Mouse (Mus musculus): ENCODE results near the gene Gdf15. TPM values are rescaled to one million over a fixed set of nuclear protein-coding genes. Genes with fewer than 3 reads are reported as not detected.

The Gdf15 gene
- polyA plus RNA-seq, 1 experiment, result 5.4 TPM

DNA sequence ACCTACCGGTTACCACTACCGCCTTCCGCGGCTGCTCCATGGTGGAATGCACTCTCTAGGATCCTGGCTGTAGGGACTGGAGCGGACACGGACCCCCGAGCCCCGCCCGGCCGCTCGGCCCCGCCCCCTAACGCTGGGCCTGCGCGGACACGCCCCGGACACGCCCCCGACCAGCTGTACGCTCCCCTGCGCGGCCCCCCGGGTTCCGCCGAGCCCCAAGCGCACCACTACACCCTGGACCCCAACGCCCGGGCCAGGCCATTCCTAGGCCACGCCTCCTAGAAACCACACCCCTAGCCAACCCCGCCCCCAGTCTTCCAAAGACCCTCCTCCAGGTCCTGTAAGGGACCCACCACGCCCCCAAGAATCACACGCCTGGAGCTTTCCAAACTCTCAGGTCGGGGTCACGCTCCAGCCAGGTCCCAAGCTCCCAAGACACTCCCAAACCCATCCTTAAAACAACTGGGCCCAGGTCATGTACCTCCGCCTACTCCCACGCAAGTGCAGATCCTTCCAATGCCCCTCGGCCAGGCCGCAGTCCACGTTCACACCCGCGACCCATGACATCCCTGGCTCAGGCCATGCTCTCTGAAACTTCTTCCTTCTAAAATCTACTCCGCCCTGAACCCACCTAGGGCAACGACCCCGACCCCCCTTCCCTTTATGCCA lies 27.5 kb upstream of the Gdf15 start:
- peak; percentile 90 for DNase-seq
- H3K4me1 ChIP-seq (ENCODE audit: control insufficient read depth, insufficient read depth, low read length), result peaks cover 3% of the 10 kb centered on the region
- WGBS, result 3% methylated on average over 44 of the region's 44 CpGs
- TF ChIP-seq POLR2A (IDR thresholded peaks at IDR 0.05; ENCODE audit: borderline replicate concordance, extremely low read depth, low read depth, low read length) (peak; percentile 81; the same call in 1 of the 2 replicates), CTCF (IDR thresholded peaks at IDR 0.05; ENCODE audit: insufficient read depth, low read length) (no peak)
- peak overlapping the region; percentile 91 for H3K4me3 ChIP-seq (replicated peaks; ENCODE audit: extremely low read depth, low read depth, low read length)

GRCm38 (mm10) chr8:70658897-70659603 lies 26.8 kb upstream of the Gdf15 start:
- TF ChIP-seq CTCF (IDR thresholded peaks at IDR 0.05; ENCODE audit: insufficient read depth, low read length) (no peak), POLR2A (IDR thresholded peaks at IDR 0.05; ENCODE audit: borderline replicate concordance, extremely low read depth, low read depth, low read length) (no peak)
- peak overlapping the region; percentile 91 for H3K4me3 ChIP-seq (replicated peaks; ENCODE audit: extremely low read depth, low read depth, low read length)
- H3K4me1 ChIP-seq (ENCODE audit: control insufficient read depth, insufficient read depth, low read length), result peaks cover 3% of the 10 kb centered on the region
- DNase-seq, result no peak
- 2% methylated on average over 31 of the region's 31 CpGs for WGBS

DNA sequence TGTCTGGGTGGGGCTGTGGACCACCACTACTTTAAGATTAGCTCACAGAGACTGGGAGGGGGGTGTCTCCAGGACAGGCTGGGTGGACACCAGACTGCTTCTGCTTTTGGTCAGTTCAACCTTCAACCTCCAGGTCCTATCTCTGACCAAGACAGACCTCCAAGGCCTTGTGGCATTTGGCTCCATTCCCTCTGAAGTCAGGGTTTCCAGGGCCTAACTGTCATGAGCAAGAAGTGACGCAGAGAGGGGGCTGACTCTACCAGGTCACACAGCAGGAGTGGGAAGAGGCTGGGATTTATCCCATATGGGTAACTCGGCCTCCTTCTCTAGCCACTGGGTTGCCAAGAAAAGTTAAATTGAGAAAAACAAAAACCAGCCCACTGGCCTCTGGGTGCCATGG lies 25.5 kb upstream of the Gdf15 start:
- Histone ChIP-seq H3K4me3 (replicated peaks; ENCODE audit: extremely low read depth, low read depth, low read length) (no peak overlapping the region), H3K4me1 (ENCODE audit: control insufficient read depth, insufficient read depth, low read length) (peaks cover 7% of the 10 kb centered on the region)
- no peak for TF ChIP-seq CTCF (IDR thresholded peaks at IDR 0.05; ENCODE audit: insufficient read depth, low read length)
- no peak for TF ChIP-seq POLR2A (IDR thresholded peaks at IDR 0.05; ENCODE audit: borderline replicate concordance, extremely low read depth, low read depth, low read length)
- no peak for DNase-seq
- WGBS, result 84% methylated on average over 2 of the region's 2 CpGs

DNA sequence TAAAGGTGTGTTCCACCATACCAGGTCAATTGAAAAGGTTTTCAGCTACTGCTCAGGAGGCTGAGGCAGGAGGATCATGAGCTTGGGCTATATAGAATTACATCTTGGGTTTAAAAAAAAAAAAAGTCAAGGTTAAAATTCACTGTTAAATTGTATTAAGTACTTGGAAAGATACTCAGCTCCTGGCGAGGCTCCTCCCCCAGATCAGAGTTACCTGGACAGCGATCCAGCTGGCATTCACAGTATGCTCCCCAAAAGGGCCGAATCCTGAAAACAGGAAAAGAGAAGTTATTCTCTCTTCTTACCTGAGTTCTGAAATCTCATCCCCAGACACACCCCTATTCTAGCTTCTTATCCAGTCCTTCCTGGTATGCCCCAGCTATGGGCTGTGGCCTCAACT lies 25.0 kb upstream of the Gdf15 start:
- no peak overlapping the region for H3K4me3 ChIP-seq (replicated peaks; ENCODE audit: extremely low read depth, low read depth, low read length)
- 88% methylated on average over 3 of the region's 3 CpGs for WGBS
- H3K4me1 ChIP-seq (ENCODE audit: control insufficient read depth, insufficient read depth, low read length), result peaks cover 7% of the 10 kb centered on the region
- DNase-seq, result no peak
- TF ChIP-seq CTCF (IDR thresholded peaks at IDR 0.05; ENCODE audit: insufficient read depth, low read length), result no peak
- no peak for TF ChIP-seq POLR2A (IDR thresholded peaks at IDR 0.05; ENCODE audit: borderline replicate concordance, extremely low read depth, low read depth, low read length)

DNA sequence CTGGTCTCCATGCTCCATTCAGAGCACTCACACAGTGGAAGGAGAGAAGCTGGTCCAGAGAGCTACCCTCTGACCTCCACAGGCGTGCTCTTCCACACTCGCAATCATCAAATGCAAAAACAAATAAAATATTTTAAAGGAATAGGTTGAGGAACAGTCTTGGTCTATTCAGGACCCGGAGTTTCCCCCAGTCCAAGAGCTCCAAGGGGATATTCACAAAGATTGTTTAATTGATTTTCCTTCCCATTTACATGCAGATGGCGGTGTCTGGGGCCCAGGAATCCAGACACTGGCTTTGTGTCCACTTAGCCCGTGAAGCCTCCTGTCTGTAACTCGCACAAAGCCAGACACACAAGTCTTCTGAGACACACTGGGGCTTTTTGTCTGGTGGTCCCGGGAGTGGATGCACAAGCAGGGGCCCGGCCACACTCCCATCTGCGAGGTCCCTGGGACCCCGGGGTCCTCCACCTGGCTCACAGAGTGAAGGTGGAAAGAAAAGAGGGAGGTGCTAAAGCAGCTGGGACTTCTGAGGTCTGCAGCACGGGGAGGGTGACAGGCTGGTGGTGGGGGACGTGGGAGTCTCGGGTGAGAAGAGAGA lies 24.0 kb upstream of the Gdf15 start:
- no peak for DNase-seq
- WGBS, result 80% methylated on average over 13 of the region's 13 CpGs
- no peak overlapping the region for H3K4me3 ChIP-seq (replicated peaks; ENCODE audit: extremely low read depth, low read depth, low read length)
- peaks cover 7% of the 10 kb centered on the region for H3K4me1 ChIP-seq (ENCODE audit: control insufficient read depth, insufficient read depth, low read length)
- TF ChIP-seq CTCF (IDR thresholded peaks at IDR 0.05; ENCODE audit: insufficient read depth, low read length) (no peak), POLR2A (IDR thresholded peaks at IDR 0.05; ENCODE audit: borderline replicate concordance, extremely low read depth, low read depth, low read length) (no peak)

DNA sequence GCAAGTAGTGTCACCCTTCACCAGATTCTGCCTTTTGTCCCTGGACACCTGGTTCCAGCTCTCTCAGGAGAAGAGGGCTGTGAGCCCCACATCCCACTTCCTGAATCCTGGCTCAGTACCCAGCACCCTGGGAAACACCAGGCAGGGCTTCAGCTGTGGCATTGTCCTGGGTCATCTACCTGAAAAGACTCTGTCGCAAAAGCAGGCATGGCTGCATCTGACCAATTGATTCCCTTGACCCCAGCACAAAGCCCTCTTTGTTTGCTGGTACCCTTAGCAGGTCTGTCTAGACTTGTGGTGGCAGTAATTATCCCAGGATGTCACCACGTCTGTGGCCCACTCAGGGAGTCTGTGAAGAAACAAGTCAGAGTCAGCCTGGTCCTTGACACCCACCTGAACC lies 23.2 kb upstream of the Gdf15 start:
- DNase-seq, result no peak
- Histone ChIP-seq H3K4me1 (ENCODE audit: control insufficient read depth, insufficient read depth, low read length) (peaks cover 7% of the 10 kb centered on the region), H3K4me3 (replicated peaks; ENCODE audit: extremely low read depth, low read depth, low read length) (no peak overlapping the region)
- TF ChIP-seq CTCF (IDR thresholded peaks at IDR 0.05; ENCODE audit: insufficient read depth, low read length) (no peak), POLR2A (IDR thresholded peaks at IDR 0.05; ENCODE audit: borderline replicate concordance, extremely low read depth, low read depth, low read length) (no peak)
- 80% methylated on average over 2 of the region's 2 CpGs for WGBS

GRCm38 (mm10) chr8:70654121-70654520 lies 21.9 kb upstream of the Gdf15 start:
- 25% methylated on average over 1 of the region's 1 CpGs for WGBS
- TF ChIP-seq CTCF (IDR thresholded peaks at IDR 0.05; ENCODE audit: insufficient read depth, low read length) (no peak), POLR2A (IDR thresholded peaks at IDR 0.05; ENCODE audit: borderline replicate concordance, extremely low read depth, low read depth, low read length) (no peak)
- peaks cover 8% of the 10 kb centered on the region for H3K4me1 ChIP-seq (ENCODE audit: control insufficient read depth, insufficient read depth, low read length)
- H3K4me3 ChIP-seq (replicated peaks; ENCODE audit: extremely low read depth, low read depth, low read length), result no peak overlapping the region
- no peak for DNase-seq

DNA sequence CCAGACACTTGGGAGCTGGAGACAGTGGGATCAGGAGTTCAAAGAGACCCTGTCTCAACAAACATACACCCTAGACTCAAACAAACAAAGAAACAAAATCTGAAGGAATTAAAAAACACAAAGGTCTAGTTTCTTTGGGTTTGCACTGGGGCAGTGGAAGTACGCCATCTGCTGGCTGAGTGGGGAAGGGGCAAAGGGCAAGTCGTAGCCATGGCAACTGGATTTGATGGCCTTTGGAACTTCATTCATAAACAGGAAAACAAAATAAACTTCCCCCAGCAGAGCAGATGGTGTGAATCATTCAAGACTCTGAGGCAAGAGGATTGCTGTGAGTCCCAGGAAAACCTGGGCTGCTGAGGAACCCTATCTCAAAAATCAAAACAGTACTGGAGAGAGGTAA lies 21.0 kb upstream of the Gdf15 start:
- peak; percentile 95 for TF ChIP-seq CTCF (IDR thresholded peaks at IDR 0.05; ENCODE audit: insufficient read depth, low read length)
- no peak for TF ChIP-seq POLR2A (IDR thresholded peaks at IDR 0.05; ENCODE audit: borderline replicate concordance, extremely low read depth, low read depth, low read length)
- H3K4me1 ChIP-seq (ENCODE audit: control insufficient read depth, insufficient read depth, low read length), result peaks cover 8% of the 10 kb centered on the region; the same call in 1 of the 2 replicates
- peak; percentile 64 for DNase-seq
- no peak overlapping the region for H3K4me3 ChIP-seq (replicated peaks; ENCODE audit: extremely low read depth, low read depth, low read length)
- 36% methylated on average over 2 of the region's 2 CpGs for WGBS

DNA sequence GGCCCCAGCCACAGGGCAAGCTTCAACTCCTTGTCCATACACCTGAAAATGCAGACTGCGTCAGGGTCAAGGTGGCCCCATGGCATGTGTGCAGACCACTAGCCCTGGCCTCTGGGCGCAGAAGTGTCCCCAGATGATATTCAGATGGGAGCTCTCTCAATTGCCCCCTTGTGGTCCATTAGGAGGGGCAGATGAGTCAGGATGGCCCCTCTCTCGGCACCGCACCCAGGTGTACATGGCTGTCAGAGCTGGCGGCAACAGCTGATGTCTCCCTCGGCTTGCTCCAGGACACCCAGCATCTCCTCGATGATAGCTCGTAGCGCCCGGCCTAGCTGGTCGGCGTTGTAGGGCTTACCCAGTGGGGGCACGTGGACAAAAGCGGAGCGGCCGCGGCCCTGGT lies 18.1 kb upstream of the Gdf15 start:
- Histone ChIP-seq H3K4me1 (ENCODE audit: control insufficient read depth, insufficient read depth, low read length) (peaks cover 12% of the 10 kb centered on the region; the same call in 1 of the 2 replicates), H3K4me3 (replicated peaks; ENCODE audit: extremely low read depth, low read depth, low read length) (no peak overlapping the region)
- WGBS, result 97% methylated on average over 17 of the region's 17 CpGs
- no peak for DNase-seq
- TF ChIP-seq POLR2A (IDR thresholded peaks at IDR 0.05; ENCODE audit: borderline replicate concordance, extremely low read depth, low read depth, low read length), result no peak
- TF ChIP-seq CTCF (IDR thresholded peaks at IDR 0.05; ENCODE audit: insufficient read depth, low read length), result no peak

All from lung, adult 2 months (tissue).